Mouse (Mus musculus) hindbrain, embryonic 16.5 days (tissue): ENCODE results near the gene Celf2. TPM values are rescaled to one million over a fixed set of nuclear protein-coding genes. Genes with fewer than 3 reads are reported as not detected.

ENCODE experiments used
- ATAC-seq: fragments of 200-750 bp; cut with Nextera tagmentation; 2 replicates; pipeline ENCODE4 v1.8.0; 2017; ENCODE audit warnings: moderate TSS enrichment, moderate library complexity
- H3K27ac ChIP-seq: fragments of 300-500 bp; sonication (generic); 2 replicates; pipeline ENCODE4 v1.5.1; 2014; ENCODE audit warnings: low read depth, mild to moderate bottlenecking, control low read depth, low read length, moderate library complexity
- H3K27me3 ChIP-seq: fragments of 300-500 bp; sonication (generic); replicated peaks from 2 replicates; pipeline ENCODE4 v1.6.1; 2014; ENCODE audit warnings: low read length; ENCODE audit not compliant: control insufficient read depth, insufficient read depth
- H3K36me3 ChIP-seq: fragments of 300-500 bp; sonication (generic); 2 replicates; pipeline ENCODE4 v1.6.1; 2014; ENCODE audit warnings: mild to moderate bottlenecking, low read length, moderate library complexity, mixed read lengths; ENCODE audit not compliant: control insufficient read depth, insufficient read depth
- H3K4me1 ChIP-seq: fragments of 300-500 bp; sonication (generic); 2 replicates; pipeline ENCODE4 v1.6.1; 2014; ENCODE audit warnings: low read depth, low read length; ENCODE audit not compliant: control insufficient read depth, insufficient read depth
- H3K4me2 ChIP-seq: fragments of 300-500 bp; sonication (generic); 2 replicates; pipeline ENCODE4 v1.6.1; 2014; ENCODE audit warnings: mild to moderate bottlenecking, low read length, control low read depth, moderate library complexity
- H3K4me3 ChIP-seq: fragments of 300-500 bp; sonication (generic); 2 replicates; pipeline ENCODE4 v1.5.1; 2014; ENCODE audit warnings: mild to moderate bottlenecking, low read length, control low read depth, moderate library complexity
- H3K9ac ChIP-seq: fragments of 300-500 bp; sonication (generic); 2 replicates; pipeline ENCODE4 v1.6.1; 2014; ENCODE audit warnings: low read depth, mild to moderate bottlenecking, control low read depth, low read length, moderate library complexity
- H3K9me3 ChIP-seq: fragments of 300-500 bp; sonication (generic); 2 replicates; pipeline ENCODE4 v1.6.1; 2014; ENCODE audit warnings: mild to moderate bottlenecking, low read length, moderate library complexity; ENCODE audit not compliant: control insufficient read depth
- WGBS: fragments of 180-500 bp; shearing (Covaris S2); extraction: QIAGEN DNeasy Blood & Tissue Kit; methylation state at CpG from one replicate; pipeline ENCODE4 v1.1.7; 2014; 5-methylcytosine and 5-hydroxymethylcytosine counted together
- polyA plus RNA-seq: library from polyadenylated mRNA; unstranded; fragments of >200 nt; fragmentation: Nextera tagmentation; extraction: Ambion mirVana; gene quantifications from 2 replicates; pipeline ENCODE4 v1.2.1, GENCODE M21; 2015

Gene Celf2
- polyA plus RNA-seq, 1 experiment from 2014 or later, result 130 TPM

- no peak for ATAC-seq
- 54% methylated on average over 4 of the region's 4 CpGs for WGBS
- Histone ChIP-seq H3K4me2 (no peak overlapping the region), H3K27ac (no peak overlapping the region), H3K4me3 (no peak overlapping the region), H3K9me3 (no peaks in the 10 kb centered on the region), H3K27me3 (no peaks in the 10 kb centered on the region), H3K9ac (no peak overlapping the region), H3K36me3 (no peaks in the 10 kb centered on the region), H3K4me1 (no peaks in the 10 kb centered on the region)
Measured at GRCm38 (mm10) chr2:6532341-6532740, 977.0 kb downstream of the Celf2 start.

GRCm38 (mm10) chr2:6528076-6528475 lies 981.3 kb downstream of the Celf2 start:
- ATAC-seq, result no peak
- no peaks in the 10 kb centered on the region for H3K9me3 ChIP-seq
- H3K4me1 ChIP-seq, result no peaks in the 10 kb centered on the region
- no peak overlapping the region for H3K9ac ChIP-seq
- H3K36me3 ChIP-seq, result no peaks in the 10 kb centered on the region
- WGBS, result 87% methylated on average over 2 of the region's 2 CpGs
- no peaks in the 10 kb centered on the region for H3K27me3 ChIP-seq
- H3K27ac ChIP-seq, result no peak overlapping the region
- no peak overlapping the region for H3K4me2 ChIP-seq
- no peak overlapping the region for H3K4me3 ChIP-seq

- 76% methylated on average over 11 of the region's 11 CpGs for WGBS
- no peaks in the 10 kb centered on the region for H3K9me3 ChIP-seq
- ATAC-seq, result peak; percentile 64
Measured at GRCm38 (mm10) chr2:6526825-6527224, 982.5 kb downstream of the Celf2 start.

GRCm38 (mm10) chr2:6526311-6526710 lies 983.1 kb downstream of the Celf2 start:
- no peak for ATAC-seq
- Histone ChIP-seq H3K4me3 (no peak overlapping the region), H3K9ac (no peak overlapping the region), H3K36me3 (no peaks in the 10 kb centered on the region), H3K4me2 (no peak overlapping the region), H3K27ac (no peak overlapping the region), H3K9me3 (no peaks in the 10 kb centered on the region), H3K27me3 (no peaks in the 10 kb centered on the region), H3K4me1 (no peaks in the 10 kb centered on the region)
- WGBS, result 54% methylated on average over 4 of the region's 4 CpGs

More at GRCm38 (mm10) chr2:6526825-6527224, 982.5 kb downstream of the Celf2 start:
- no peaks in the 10 kb centered on the region for H3K27me3 ChIP-seq
- H3K27ac ChIP-seq, result no peak overlapping the region
- H3K4me2 ChIP-seq, result no peak overlapping the region
- H3K9ac ChIP-seq, result no peak overlapping the region
- H3K4me3 ChIP-seq, result no peak overlapping the region
- H3K4me1 ChIP-seq, result no peaks in the 10 kb centered on the region
- no peaks in the 10 kb centered on the region for H3K36me3 ChIP-seq

- no peaks in the 10 kb centered on the region for H3K4me1 ChIP-seq
- H3K4me2 ChIP-seq, result no peak overlapping the region
- H3K9me3 ChIP-seq, result no peaks in the 10 kb centered on the region
- WGBS, result 94% methylated on average over 10 of the region's 10 CpGs
- ATAC-seq, result no peak
- H3K36me3 ChIP-seq, result no peaks in the 10 kb centered on the region
- no peaks in the 10 kb centered on the region for H3K27me3 ChIP-seq
- H3K4me3 ChIP-seq, result no peak overlapping the region
- no peak overlapping the region for H3K9ac ChIP-seq
- no peak overlapping the region for H3K27ac ChIP-seq
Measured at GRCm38 (mm10) chr2:6523924-6524300, 985.5 kb downstream of the Celf2 start.

GRCm38 (mm10) chr2:6523261-6523923 lies 986.0 kb downstream of the Celf2 start:
- H3K4me2 ChIP-seq, result no peak overlapping the region
- WGBS, result 78% methylated on average over 16 of the region's 16 CpGs
- no peaks in the 10 kb centered on the region for H3K27me3 ChIP-seq
- no peak overlapping the region for H3K9ac ChIP-seq
- H3K36me3 ChIP-seq, result no peaks in the 10 kb centered on the region
- no peak for ATAC-seq
- H3K9me3 ChIP-seq, result no peaks in the 10 kb centered on the region
- no peak overlapping the region for H3K4me3 ChIP-seq
- no peaks in the 10 kb centered on the region for H3K4me1 ChIP-seq
- H3K27ac ChIP-seq, result no peak overlapping the region

GRCm38 (mm10) chr2:6522411-6522810 lies 987.0 kb downstream of the Celf2 start:
- 96% methylated on average over 4 of the region's 4 CpGs for WGBS
- H3K4me2 ChIP-seq, result no peak overlapping the region
- no peak for ATAC-seq
- no peak overlapping the region for H3K9ac ChIP-seq
- no peaks in the 10 kb centered on the region for H3K9me3 ChIP-seq
- no peaks in the 10 kb centered on the region for H3K4me1 ChIP-seq
- H3K27me3 ChIP-seq, result no peaks in the 10 kb centered on the region
- H3K27ac ChIP-seq, result no peak overlapping the region
- no peak overlapping the region for H3K4me3 ChIP-seq
- H3K36me3 ChIP-seq, result no peaks in the 10 kb centered on the region

- Histone ChIP-seq H3K4me2 (no peak overlapping the region), H3K4me1 (no peaks in the 10 kb centered on the region), H3K27ac (no peak overlapping the region), H3K27me3 (no peaks in the 10 kb centered on the region), H3K4me3 (no peak overlapping the region), H3K9me3 (no peaks in the 10 kb centered on the region), H3K9ac (no peak overlapping the region), H3K36me3 (no peaks in the 10 kb centered on the region)
- ATAC-seq, result no peak
- 74% methylated on average over 7 of the region's 7 CpGs for WGBS
Measured at GRCm38 (mm10) chr2:6513176-6513575, 996.2 kb downstream of the Celf2 start.

- peaks cover 7% of the 10 kb centered on the region for H3K4me1 ChIP-seq
- no peak overlapping the region for H3K4me2 ChIP-seq
- no peaks in the 10 kb centered on the region for H3K9me3 ChIP-seq
- H3K4me3 ChIP-seq, result no peak overlapping the region
- no peaks in the 10 kb centered on the region for H3K36me3 ChIP-seq
- no peak overlapping the region for H3K27ac ChIP-seq
- ATAC-seq, result peak; percentile 4; the same call in 1 of the 2 replicates
- no peaks in the 10 kb centered on the region for H3K27me3 ChIP-seq
- WGBS, result 56% methylated on average over 3 of the region's 3 CpGs
- H3K9ac ChIP-seq, result no peak overlapping the region
Measured at GRCm38 (mm10) chr2:6507071-6507470, 1002.3 kb downstream of the Celf2 start.
